Mouse (Mus musculus): ENCODE measurements around the gene Med16. TPM values are rescaled to one million over a fixed set of nuclear protein-coding genes. Genes with fewer than 3 reads are reported as not detected.

Med16 gene
- polyA plus RNA-seq, 1 experiment from 2014 or later = 44.9 TPM

GRCm38 (mm10) chr10:79940749-79941148 is 32.0 kb upstream of the Med16 start:
- no peak overlapping the region for H3K4me2 ChIP-seq (ENCODE audit: low read length)
- peaks cover 42% of the 10 kb centered on the region for H3K4me1 ChIP-seq (replicated peaks; ENCODE audit: insufficient read depth, low read length)
- no peaks in the 10 kb centered on the region for H3K36me3 ChIP-seq (ENCODE audit: insufficient read depth, low read length)
- H3K27ac ChIP-seq = no peak overlapping the region
- 50% methylated on average over 7 of the region's 7 CpGs for WGBS
- no peaks in the 10 kb centered on the region for H3K9me3 ChIP-seq (replicated peaks; ENCODE audit: low read length)
- H3K9ac ChIP-seq (ENCODE audit: low read depth, low read length) = no peak overlapping the region
- no peaks in the 10 kb centered on the region for H3K27me3 ChIP-seq (ENCODE audit: insufficient read depth, low read length)
- TF ChIP-seq CTCF (IDR thresholded peaks at IDR 0.05; ENCODE audit: low read depth) = no peak
- no peak for DNase-seq (ENCODE audit: low spot score)
- no peak overlapping the region for H3K4me3 ChIP-seq (replicated peaks; ENCODE audit: low read depth, low read length)
- no peak for ATAC-seq (replicated peaks; ENCODE audit: low FRiP score, low read depth)

GRCm38 (mm10) chr10:79937775-79938526 is 29.2 kb upstream of the Med16 start:
- TF ChIP-seq CTCF (IDR thresholded peaks at IDR 0.05; ENCODE audit: low read depth) = 0 out of 2 replicates have a peak, but pooled peaks have one; percentile 2
- H3K36me3 ChIP-seq (ENCODE audit: insufficient read depth, low read length) = peaks cover 4% of the 10 kb centered on the region; the same call in 1 of the 2 replicates
- 53% methylated on average over 11 of the region's 11 CpGs for WGBS
- no peaks in the 10 kb centered on the region for H3K9me3 ChIP-seq (replicated peaks; ENCODE audit: low read length)
- H3K27ac ChIP-seq = peak overlapping the region; percentile 90
- ATAC-seq (replicated peaks; ENCODE audit: low FRiP score, low read depth) = peak; percentile 72
- H3K27me3 ChIP-seq (ENCODE audit: insufficient read depth, low read length) = no peaks in the 10 kb centered on the region
- H3K4me2 ChIP-seq (ENCODE audit: low read length) = no peak overlapping the region
- peaks cover 57% of the 10 kb centered on the region for H3K4me1 ChIP-seq (replicated peaks; ENCODE audit: insufficient read depth, low read length)
- H3K4me3 ChIP-seq (replicated peaks; ENCODE audit: low read depth, low read length) = no peak overlapping the region
- no peak overlapping the region for H3K9ac ChIP-seq (ENCODE audit: low read depth, low read length)
- DNase-seq (ENCODE audit: low spot score) = no peak

- peak overlapping the region; percentile 90 for H3K27ac ChIP-seq
- H3K9ac ChIP-seq (ENCODE audit: low read depth, low read length) = no peak overlapping the region
- 0 out of 2 replicates have a peak overlapping the region, but pooled peaks have one; percentile 3 for H3K4me2 ChIP-seq (ENCODE audit: low read length)
- no peak overlapping the region for H3K4me3 ChIP-seq (replicated peaks; ENCODE audit: low read depth, low read length)
- H3K9me3 ChIP-seq (replicated peaks; ENCODE audit: low read length) = no peaks in the 10 kb centered on the region
- peaks cover 66% of the 10 kb centered on the region for H3K4me1 ChIP-seq (replicated peaks; ENCODE audit: insufficient read depth, low read length)
- 45% methylated on average over 27 of the region's 27 CpGs for WGBS
- DNase-seq (ENCODE audit: low spot score) (no peak), ATAC-seq (replicated peaks; ENCODE audit: low FRiP score, low read depth) (no peak)
- TF ChIP-seq CTCF (IDR thresholded peaks at IDR 0.05; ENCODE audit: low read depth) = no peak
- no peaks in the 10 kb centered on the region for H3K27me3 ChIP-seq (ENCODE audit: insufficient read depth, low read length)
- peaks cover 8% of the 10 kb centered on the region; the same call in 1 of the 2 replicates for H3K36me3 ChIP-seq (ENCODE audit: insufficient read depth, low read length)
Observed at GRCm38 (mm10) chr10:79936911-79937441, 28.3 kb upstream of the Med16 start.

GRCm38 (mm10) chr10:79936284-79936910 is 27.7 kb upstream of the Med16 start:
- Histone ChIP-seq H3K9ac (ENCODE audit: low read depth, low read length) (no peak overlapping the region), H3K4me3 (replicated peaks; ENCODE audit: low read depth, low read length) (no peak overlapping the region), H3K27me3 (ENCODE audit: insufficient read depth, low read length) (no peaks in the 10 kb centered on the region), H3K9me3 (replicated peaks; ENCODE audit: low read length) (no peaks in the 10 kb centered on the region), H3K4me2 (ENCODE audit: low read length) (0 out of 2 replicates have a peak overlapping the region, but pooled peaks have one; percentile 3), H3K27ac (peak overlapping the region; percentile 90), H3K4me1 (replicated peaks; ENCODE audit: insufficient read depth, low read length) (peaks cover 66% of the 10 kb centered on the region), H3K36me3 (ENCODE audit: insufficient read depth, low read length) (peaks cover 11% of the 10 kb centered on the region; the same call in 1 of the 2 replicates)
- WGBS = 40% methylated on average over 10 of the region's 10 CpGs
- TF ChIP-seq CTCF (IDR thresholded peaks at IDR 0.05; ENCODE audit: low read depth) = no peak
- DNase-seq (ENCODE audit: low spot score) (no peak), ATAC-seq (replicated peaks; ENCODE audit: low FRiP score, low read depth) (no peak)

- no peak overlapping the region for H3K9ac ChIP-seq (ENCODE audit: low read depth, low read length)
- no peak overlapping the region for H3K4me2 ChIP-seq (ENCODE audit: low read length)
- peak overlapping the region; percentile 15 for H3K27ac ChIP-seq
- no peaks in the 10 kb centered on the region for H3K27me3 ChIP-seq (ENCODE audit: insufficient read depth, low read length)
- peaks cover 63% of the 10 kb centered on the region for H3K4me1 ChIP-seq (replicated peaks; ENCODE audit: insufficient read depth, low read length)
- peaks cover 16% of the 10 kb centered on the region for H3K36me3 ChIP-seq (ENCODE audit: insufficient read depth, low read length)
- H3K9me3 ChIP-seq (replicated peaks; ENCODE audit: low read length) = no peaks in the 10 kb centered on the region
- DNase-seq (ENCODE audit: low spot score) (no peak), ATAC-seq (replicated peaks; ENCODE audit: low FRiP score, low read depth) (no peak)
- H3K4me3 ChIP-seq (replicated peaks; ENCODE audit: low read depth, low read length) = no peak overlapping the region
- WGBS = 78% methylated on average over 16 of the region's 16 CpGs
- TF ChIP-seq CTCF (IDR thresholded peaks at IDR 0.05; ENCODE audit: low read depth) = no peak
Observed at GRCm38 (mm10) chr10:79934794-79935569, 26.3 kb upstream of the Med16 start.
